Mouse (Mus musculus) bone marrow, adult 2 months (tissue): ENCODE data around the gene Prss21.
A peak's percentile ranks its signal among the peaks of the same experiment; 100 is the strongest.

Source experiments
- CTCF ChIP-seq: fragments of 200-500 bp; IDR thresholded peaks from 2 replicates; pipeline ENCODE4 v1.5.1; 2011; ENCODE audit warnings: low read length, control low read depth; ENCODE audit not compliant: control insufficient read depth, insufficient read depth
- POLR2A ChIP-seq: fragments of 200-500 bp; IDR thresholded peaks from 2 replicates; pipeline ENCODE4 v1.6.1; 2011; ENCODE audit warnings: low read depth, mild to moderate bottlenecking, control low read depth, low read length, borderline replicate concordance; ENCODE audit not compliant: control insufficient read depth

DNA sequence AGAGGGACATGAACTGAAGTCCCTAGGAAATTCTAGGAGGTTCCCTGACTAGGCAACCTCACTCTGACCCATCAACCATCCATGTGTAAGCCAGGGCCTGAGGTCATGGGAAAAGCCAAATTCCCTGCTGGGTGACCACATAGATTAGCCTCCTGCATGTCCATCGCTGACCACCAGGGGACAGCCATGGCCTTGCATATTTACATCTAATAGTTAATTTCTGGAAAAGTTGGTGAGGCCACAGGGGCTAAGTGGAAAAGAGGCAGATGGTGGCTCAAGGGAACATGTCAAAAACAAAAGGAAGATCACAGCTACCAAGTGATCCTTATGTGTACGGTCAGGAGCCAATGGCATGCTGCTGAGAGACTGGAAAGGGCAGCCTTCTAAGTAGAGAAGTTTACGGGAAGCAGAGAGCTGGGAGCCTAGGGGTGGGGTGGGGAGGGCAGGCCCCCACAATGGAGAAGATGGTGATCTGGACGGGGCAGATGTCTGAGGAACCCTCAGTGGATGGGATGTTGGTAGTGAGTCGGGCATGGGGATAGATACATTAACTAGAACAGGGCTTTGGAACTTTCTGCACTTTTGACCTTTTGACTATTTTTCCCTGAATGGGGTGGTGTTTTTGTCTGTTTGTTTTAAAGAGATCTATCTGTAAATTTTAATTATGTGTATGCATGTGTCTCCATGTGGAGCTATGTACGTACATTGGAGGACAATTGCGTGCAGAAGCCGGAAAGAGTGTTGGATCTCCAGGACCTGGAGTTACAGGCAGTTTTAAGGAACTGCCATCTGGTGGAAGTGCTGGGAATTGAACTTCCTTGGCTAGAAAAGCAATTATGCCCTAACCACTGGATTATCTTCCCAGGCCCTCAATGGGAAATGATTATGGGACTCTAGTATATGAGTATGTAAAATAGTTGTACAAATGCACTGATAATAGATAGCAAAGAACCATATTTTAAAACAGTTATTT lies 6.3 kb downstream of the Prss21 start:
- TF ChIP-seq CTCF (peak; percentile 48; the same call in 1 of the 2 replicates), POLR2A (no peak)
